In genomic region chr4:155176210-155176609, GRCm38 (mm10) we compare ENCODE assay signal across 12 mouse cellular contexts. TPM values are rescaled to one million over a fixed set of nuclear protein-coding genes. Genes with fewer than 3 reads are reported as not detected.
DNase-seq lines count a peak whose midpoint lies in the region; ATAC-seq and TF ChIP-seq lines count a peak whose summit lies in the region.
"Had no signal": no experiment of that assay in that cellular context is flagged by ENCODE, and none has a peak within 500 bp of the region (broad histone marks: within the 10 kb centered on the region; RNA-seq: fewer than 3 reads in every experiment).

No protein-coding gene starts in this region.

- no peaks in the 10 kb centered on the region for H3K36me3 ChIP-seq in heart, embryonic 15.5 days
- H3K36me3 ChIP-seq in neural tube, embryonic 12.5 days: no peaks in the 10 kb centered on the region
- H3K36me3 ChIP-seq in kidney, adult 2 months (ENCODE audit: control insufficient read depth, insufficient read depth, low read length): no peaks in the 10 kb centered on the region
- H3K36me3 ChIP-seq: liver, embryonic 12.5 days had no signal

- no peak overlapping the region for H3K4me2 ChIP-seq in heart, embryonic 15.5 days
- no peak overlapping the region for H3K4me2 ChIP-seq in neural tube, embryonic 12.5 days (replicated peaks)
- H3K4me2 ChIP-seq: liver, embryonic 12.5 days had no signal

- no peak for DNase-seq in heart, postnatal 10 days
- DNase-seq in neural tube, embryonic 10.5 days (ENCODE audit: extremely low spot score, low spot score): no peak
- peak; percentile 26 for DNase-seq in induced T-regulatory cell, adult 2 months (ENCODE audit: low read depth)
- DNase-seq in kidney, adult 2 months: no peak
- DNase-seq in left cerebral cortex, postnatal 4 days: no peak
- no peak for DNase-seq in frontal cortex, postnatal 36 days (ENCODE audit: low spot score in 2 of 2)
- DNase-seq: adrenal gland, postnatal 25 days; kidney, postnatal 10 days; thymus, postnatal 25 days had no signal

- H3K9ac ChIP-seq in heart, embryonic 15.5 days: no peak overlapping the region
- H3K9ac ChIP-seq in neural tube, embryonic 12.5 days: no peak overlapping the region
- H3K9ac ChIP-seq: liver, embryonic 12.5 days had no signal

- no peak for TF ChIP-seq POLR2A in kidney, adult 2 months (IDR thresholded peaks at IDR 0.05; ENCODE audit: low read depth, low read length)

- no peak overlapping the region for H3K4me3 ChIP-seq in heart, embryonic 15.5 days
- H3K4me3 ChIP-seq in neural tube, embryonic 12.5 days: no peak overlapping the region
- no peak overlapping the region for H3K4me3 ChIP-seq in kidney, adult 2 months (ENCODE audit: insufficient read depth, low read depth, low read length)
- H3K4me3 ChIP-seq: liver, embryonic 12.5 days had no signal

- H3K27me3 ChIP-seq in heart, embryonic 15.5 days: no peaks in the 10 kb centered on the region
- no peaks in the 10 kb centered on the region for H3K27me3 ChIP-seq in neural tube, embryonic 12.5 days (replicated peaks)
- H3K27me3 ChIP-seq in kidney, adult 2 months (replicated peaks; ENCODE audit: control insufficient read depth, insufficient read depth, low read length): no peaks in the 10 kb centered on the region
- H3K27me3 ChIP-seq: liver, embryonic 12.5 days had no signal

- H3K4me1 ChIP-seq in heart, embryonic 15.5 days (replicated peaks): peaks cover 90% of the 10 kb centered on the region
- peaks cover 84% of the 10 kb centered on the region for H3K4me1 ChIP-seq in neural tube, embryonic 12.5 days
- H3K4me1 ChIP-seq in kidney, adult 2 months (ENCODE audit: control insufficient read depth, insufficient read depth, low read length): peaks cover 78% of the 10 kb centered on the region

- ATAC-seq in heart, embryonic 15.5 days (replicated peaks; ENCODE audit: insufficient number of reproducible peaks, insufficient read depth, low FRiP score, low read depth): no peak
- ATAC-seq in neural tube, embryonic 12.5 days (ENCODE audit: low FRiP score, low read depth): no peak
- ATAC-seq: liver, embryonic 12.5 days had no signal

- 43% methylated on average over 3 of the region's 3 CpGs for WGBS in heart, embryonic 15.5 days
- WGBS in neural tube, embryonic 12.5 days: 52% methylated on average over 3 of the region's 3 CpGs
- 37% methylated on average over 3 of the region's 3 CpGs for WGBS in kidney, adult 2 months

- intact Hi-C loops in heart, postnatal 10 days (cut with DNase I): loop anchor here (5.0 kb wide), 1 partner anchor 41 kb away; no protein-coding TSS in a partner anchor
- intact Hi-C loops in left cerebral cortex, postnatal 4 days (cut with DNase I): no loop called here

- H3K9me3 ChIP-seq in heart, embryonic 15.5 days (replicated peaks): no peaks in the 10 kb centered on the region
- no peaks in the 10 kb centered on the region for H3K9me3 ChIP-seq in neural tube, embryonic 12.5 days
- H3K9me3 ChIP-seq: liver, embryonic 12.5 days had no signal

- no peak for TF ChIP-seq CTCF in kidney, adult 2 months (conservative IDR thresholded peaks at IDR 0.05; ENCODE audit: insufficient read depth, insufficient read length, low read depth, low read length)

- peak overlapping the region; percentile 43 for H3K27ac ChIP-seq in heart, embryonic 15.5 days
- H3K27ac ChIP-seq in neural tube, embryonic 12.5 days: 0 out of 2 replicates have a peak overlapping the region, but pooled peaks have one; percentile 21
- no peak overlapping the region for H3K27ac ChIP-seq in kidney, adult 2 months (ENCODE audit: insufficient read depth, low read depth, low read length)
- H3K27ac ChIP-seq: liver, embryonic 12.5 days had no signal

RNA-seq across cellular contexts. Expression of gene Ski, which starts 46.2 kb away (rescaled TPM):
- 11.0 and 13.6 TPM in 2 replicates for polyA plus RNA-seq in heart, embryonic 15.5 days (2015; fragmentation: Nextera tagmentation; extraction: Ambion mirVana)
- total RNA-seq in heart, postnatal 10 days (2021): 10 to 100 TPM; 89.2 to 89.6 TPM
- 12.3 and 13.2 TPM in 2 replicates for polyA plus RNA-seq in neural tube, embryonic 12.5 days (2016; fragmentation: Nextera tagmentation; extraction: Ambion mirVana)
- polyA plus RNA-seq in kidney, adult 2 months (2012; rRNA removed): 40.4 and 43.9 TPM in 2 replicates
- 100 to 1,000 TPM; 117 to 121 TPM for total RNA-seq in left cerebral cortex, postnatal 4 days (2021)
